Mouse (Mus musculus): Measurements from ENCODE around the gene Tunar. TPM values are rescaled to one million over a fixed set of nuclear protein-coding genes. Genes with fewer than 3 reads are reported as not detected.

Tunar gene
- polyA plus RNA-seq, 1 experiment from 2014 or later: 0.21 TPM

GRCm38 (mm10) chr12:105346861-105347260 lies 13.2 kb downstream of the Tunar start:
- Histone ChIP-seq H3K4me3 (replicated peaks) (no peak overlapping the region), H3K4me1 (replicated peaks) (no peaks in the 10 kb centered on the region), H3K9me3 (no peaks in the 10 kb centered on the region), H3K36me3 (no peaks in the 10 kb centered on the region), H3K4me2 (replicated peaks) (no peak overlapping the region), H3K27ac (no peak overlapping the region), H3K27me3 (replicated peaks) (no peaks in the 10 kb centered on the region; the same call in 1 of the 2 replicates), H3K9ac (no peak overlapping the region)
- WGBS: 49% methylated on average over 4 of the region's 4 CpGs
- ATAC-seq: no peak

DNA sequence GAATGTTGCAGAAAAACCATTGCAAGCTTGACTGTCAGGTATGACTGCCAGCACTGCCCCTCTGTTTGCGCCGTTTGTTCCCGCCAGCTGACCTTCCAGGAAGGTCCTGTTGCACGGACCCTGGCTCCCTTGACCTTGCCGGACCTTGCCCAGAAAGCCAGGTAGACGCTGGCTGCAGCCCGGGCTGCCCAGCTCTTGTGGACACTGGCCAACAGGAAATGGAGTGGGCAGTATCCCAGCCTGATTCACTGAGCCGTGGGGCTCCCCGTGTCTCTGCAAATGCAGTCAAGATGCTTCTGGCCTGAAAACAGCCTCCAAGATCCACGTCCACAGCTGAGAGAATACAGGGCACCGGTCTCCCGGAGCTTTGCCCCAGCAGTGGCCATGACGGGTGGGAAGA lies 13.6 kb downstream of the Tunar start:
- Histone ChIP-seq H3K4me1 (replicated peaks) (no peaks in the 10 kb centered on the region), H3K9me3 (no peaks in the 10 kb centered on the region), H3K36me3 (no peaks in the 10 kb centered on the region), H3K27me3 (replicated peaks) (no peaks in the 10 kb centered on the region; the same call in 1 of the 2 replicates), H3K9ac (no peak overlapping the region), H3K27ac (no peak overlapping the region), H3K4me3 (replicated peaks) (no peak overlapping the region), H3K4me2 (replicated peaks) (no peak overlapping the region)
- WGBS: 85% methylated on average over 13 of the region's 13 CpGs
- ATAC-seq: no peak

- no peak overlapping the region for H3K4me3 ChIP-seq (replicated peaks)
- H3K4me2 ChIP-seq (replicated peaks): no peak overlapping the region
- 85% methylated on average over 9 of the region's 9 CpGs for WGBS
- no peak overlapping the region for H3K9ac ChIP-seq
- no peak for ATAC-seq
- no peak overlapping the region for H3K27ac ChIP-seq
- no peaks in the 10 kb centered on the region for H3K27me3 ChIP-seq (replicated peaks)
- no peaks in the 10 kb centered on the region for H3K9me3 ChIP-seq
- H3K36me3 ChIP-seq: no peaks in the 10 kb centered on the region
- no peaks in the 10 kb centered on the region for H3K4me1 ChIP-seq (replicated peaks)
Measured at GRCm38 (mm10) chr12:105354266-105354665, 20.6 kb downstream of the Tunar start.

- no peaks in the 10 kb centered on the region for H3K36me3 ChIP-seq
- no peaks in the 10 kb centered on the region for H3K4me1 ChIP-seq (replicated peaks)
- H3K9ac ChIP-seq: no peak overlapping the region
- no peaks in the 10 kb centered on the region for H3K27me3 ChIP-seq (replicated peaks)
- no peak overlapping the region for H3K27ac ChIP-seq
- 91% methylated on average over 8 of the region's 8 CpGs for WGBS
- H3K4me2 ChIP-seq (replicated peaks): no peak overlapping the region
- H3K4me3 ChIP-seq (replicated peaks): no peak overlapping the region
- ATAC-seq: no peak
- H3K9me3 ChIP-seq: no peaks in the 10 kb centered on the region
Measured at GRCm38 (mm10) chr12:105354772-105355171, 21.1 kb downstream of the Tunar start.

DNA sequence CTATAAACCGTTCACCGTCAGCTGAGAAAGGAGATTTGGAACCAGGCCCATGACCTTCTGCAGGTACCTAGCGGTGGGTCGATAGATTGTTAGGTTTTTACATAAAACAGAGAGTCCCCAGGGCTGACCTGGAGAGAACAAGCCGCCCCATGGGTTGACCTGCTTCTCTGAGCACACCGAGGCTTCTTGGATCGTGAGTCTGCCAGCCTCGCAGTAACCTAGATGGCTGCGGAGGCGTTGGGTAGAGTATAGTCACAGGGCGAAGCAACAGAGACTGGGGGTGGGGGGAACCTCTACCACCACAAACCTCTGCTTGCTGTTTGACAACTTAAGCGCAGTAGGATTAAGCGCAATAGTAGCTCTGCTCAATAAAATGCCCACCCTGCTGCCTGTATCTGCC lies 23.1 kb downstream of the Tunar start:
- whole genome bisulfite sequencing: 71% methylated on average over 13 of the region's 13 CpGs
- ATAC-seq: no peak

GRCm38 (mm10) chr12:105363648-105364047 lies 30.0 kb downstream of the Tunar start:
- H3K36me3 ChIP-seq: no peaks in the 10 kb centered on the region
- no peak overlapping the region; the same call in 1 of the 2 replicates for H3K9ac ChIP-seq
- H3K4me1 ChIP-seq (replicated peaks): peaks cover 5% of the 10 kb centered on the region
- no peaks in the 10 kb centered on the region for H3K9me3 ChIP-seq
- ATAC-seq: no peak
- H3K4me3 ChIP-seq (replicated peaks): no peak overlapping the region
- WGBS: 44% methylated on average over 2 of the region's 2 CpGs
- H3K27me3 ChIP-seq (replicated peaks): 0 out of 2 replicates have a peak, but pooled peaks cover 2% of the 10 kb centered on the region
- H3K4me2 ChIP-seq (replicated peaks): no peak overlapping the region; the same call in 1 of the 2 replicates
- H3K27ac ChIP-seq: no peak overlapping the region

More for the DNA sequence above, 23.1 kb downstream of the Tunar start:
- Histone ChIP-seq H3K9ac (no peak overlapping the region), H3K4me2 (replicated peaks) (no peak overlapping the region), H3K36me3 (no peaks in the 10 kb centered on the region), H3K27me3 (replicated peaks) (no peaks in the 10 kb centered on the region), H3K4me3 (replicated peaks) (no peak overlapping the region), H3K9me3 (no peaks in the 10 kb centered on the region), H3K27ac (no peak overlapping the region), H3K4me1 (replicated peaks) (no peaks in the 10 kb centered on the region)

- no peak overlapping the region for H3K4me3 ChIP-seq (replicated peaks)
- H3K4me1 ChIP-seq (replicated peaks): no peaks in the 10 kb centered on the region
- 64% methylated on average over 8 of the region's 8 CpGs for WGBS
- H3K9ac ChIP-seq: no peak overlapping the region
- no peaks in the 10 kb centered on the region for H3K27me3 ChIP-seq (replicated peaks)
- no peaks in the 10 kb centered on the region for H3K36me3 ChIP-seq
- H3K4me2 ChIP-seq (replicated peaks): no peak overlapping the region
- H3K27ac ChIP-seq: no peak overlapping the region
- ATAC-seq: no peak
- H3K9me3 ChIP-seq: no peaks in the 10 kb centered on the region
Measured at GRCm38 (mm10) chr12:105374564-105374963, 40.9 kb downstream of the Tunar start.

- Histone ChIP-seq H3K27me3 (replicated peaks) (no peaks in the 10 kb centered on the region), H3K36me3 (no peaks in the 10 kb centered on the region), H3K4me3 (replicated peaks) (no peak overlapping the region), H3K27ac (no peak overlapping the region), H3K4me1 (replicated peaks) (no peaks in the 10 kb centered on the region), H3K9ac (no peak overlapping the region), H3K4me2 (replicated peaks) (no peak overlapping the region), H3K9me3 (no peaks in the 10 kb centered on the region)
- WGBS: 44% methylated on average over 12 of the region's 12 CpGs
- no peak for ATAC-seq
Measured at GRCm38 (mm10) chr12:105376976-105377375, 43.3 kb downstream of the Tunar start.

- H3K27me3 ChIP-seq (replicated peaks): no peaks in the 10 kb centered on the region
- no peak overlapping the region for H3K4me2 ChIP-seq (replicated peaks)
- H3K4me3 ChIP-seq (replicated peaks): no peak overlapping the region
- no peaks in the 10 kb centered on the region for H3K9me3 ChIP-seq
- H3K27ac ChIP-seq: no peak overlapping the region
- no peak for ATAC-seq
- WGBS: 64% methylated on average over 7 of the region's 7 CpGs
- H3K9ac ChIP-seq: no peak overlapping the region
- no peaks in the 10 kb centered on the region for H3K4me1 ChIP-seq (replicated peaks)
- no peaks in the 10 kb centered on the region for H3K36me3 ChIP-seq
Measured at GRCm38 (mm10) chr12:105382733-105383132, 49.1 kb downstream of the Tunar start.

DNA sequence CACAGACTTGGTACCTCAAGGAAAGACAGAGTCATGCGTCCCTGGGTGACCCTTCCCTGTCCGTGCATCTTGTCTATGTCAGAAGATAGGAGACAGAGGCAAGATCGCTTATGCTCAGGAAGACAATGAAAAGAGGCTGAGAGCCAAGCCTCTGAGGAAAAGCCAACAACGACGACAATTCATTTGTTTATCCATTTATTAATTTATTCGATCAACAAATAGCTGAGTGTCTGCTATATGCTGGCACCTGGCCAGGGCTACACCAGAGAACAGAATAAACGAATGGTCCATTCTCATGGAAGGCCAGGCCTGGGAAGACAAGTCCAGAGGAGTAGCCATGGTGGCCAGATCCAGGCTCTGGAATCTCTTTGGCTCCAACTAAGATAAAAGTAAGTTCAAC lies 61.0 kb downstream of the Tunar start:
- H3K9me3 ChIP-seq: no peaks in the 10 kb centered on the region
- no peak overlapping the region for H3K9ac ChIP-seq
- no peak overlapping the region for H3K4me2 ChIP-seq (replicated peaks)
- no peak overlapping the region for H3K27ac ChIP-seq
- WGBS: 55% methylated on average over 7 of the region's 7 CpGs
- ATAC-seq: no peak
- H3K36me3 ChIP-seq: no peaks in the 10 kb centered on the region
- no peaks in the 10 kb centered on the region; the same call in 1 of the 2 replicates for H3K4me1 ChIP-seq (replicated peaks)
- no peak overlapping the region for H3K4me3 ChIP-seq (replicated peaks)
- no peaks in the 10 kb centered on the region for H3K27me3 ChIP-seq (replicated peaks)

DNA sequence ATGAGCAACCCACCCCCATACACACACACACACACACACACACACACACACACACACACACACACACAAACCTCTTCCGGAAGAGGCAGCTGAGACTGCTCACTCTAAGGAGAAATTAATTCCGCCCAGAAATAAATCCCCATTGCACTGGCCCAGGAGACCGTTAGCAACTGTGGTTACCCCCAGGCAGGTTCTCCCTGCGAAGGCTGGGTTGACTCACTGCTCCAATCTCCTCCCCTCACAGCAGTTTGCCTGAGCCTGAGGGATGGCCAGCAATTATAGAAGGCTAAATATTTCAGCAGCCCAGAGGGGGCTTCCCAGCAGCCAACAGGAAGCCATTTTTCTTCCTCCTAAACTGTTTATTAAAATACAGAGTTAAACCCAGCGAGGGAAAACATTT lies 64.5 kb downstream of the Tunar start:
- Histone ChIP-seq H3K4me2 (replicated peaks) (no peak overlapping the region; the same call in 1 of the 2 replicates), H3K9me3 (no peaks in the 10 kb centered on the region), H3K36me3 (no peaks in the 10 kb centered on the region), H3K27me3 (replicated peaks) (no peaks in the 10 kb centered on the region), H3K9ac (no peak overlapping the region), H3K4me3 (replicated peaks) (no peak overlapping the region), H3K4me1 (replicated peaks) (no peaks in the 10 kb centered on the region; the same call in 1 of the 2 replicates), H3K27ac (no peak overlapping the region)
- no peak for ATAC-seq
- 24% methylated on average over 5 of the region's 5 CpGs for WGBS

DNA sequence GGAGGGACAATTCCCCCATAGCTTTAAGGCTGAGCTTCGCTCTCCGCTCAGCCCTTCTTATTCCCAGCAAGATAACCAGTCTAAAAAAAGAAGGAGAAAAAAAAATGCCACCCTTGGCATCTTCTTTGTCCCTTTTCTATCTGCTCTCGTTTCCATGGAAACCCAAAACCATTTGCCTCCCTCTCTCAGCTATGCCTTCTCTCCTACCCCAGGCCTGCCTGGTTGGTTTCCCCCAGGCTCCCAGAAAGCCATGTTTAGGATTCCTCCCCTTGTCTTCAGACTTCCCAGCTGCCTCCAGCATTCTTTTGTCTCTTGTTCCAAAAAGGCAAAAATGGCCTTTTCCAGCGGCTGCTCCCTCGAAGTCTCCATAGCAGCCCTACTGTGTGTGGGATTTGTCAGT lies 70.1 kb downstream of the Tunar start:
- ATAC-seq: no peak
- no peaks in the 10 kb centered on the region; the same call in 1 of the 2 replicates for H3K4me1 ChIP-seq (replicated peaks)

GRCm38 (mm10) chr12:105406008-105406407 lies 72.3 kb downstream of the Tunar start:
- ATAC-seq: no peak

More for the DNA sequence above, 70.1 kb downstream of the Tunar start:
- Histone ChIP-seq H3K36me3 (no peaks in the 10 kb centered on the region), H3K4me3 (replicated peaks) (no peak overlapping the region), H3K9ac (no peak overlapping the region), H3K27ac (no peak overlapping the region), H3K4me2 (replicated peaks) (no peak overlapping the region), H3K9me3 (no peaks in the 10 kb centered on the region), H3K27me3 (replicated peaks) (no peaks in the 10 kb centered on the region)
- WGBS: 81% methylated on average over 5 of the region's 5 CpGs

More at GRCm38 (mm10) chr12:105406008-105406407, 72.3 kb downstream of the Tunar start:
- Histone ChIP-seq H3K4me1 (replicated peaks) (no peaks in the 10 kb centered on the region), H3K27me3 (replicated peaks) (no peaks in the 10 kb centered on the region), H3K4me3 (replicated peaks) (no peak overlapping the region), H3K27ac (no peak overlapping the region), H3K9ac (no peak overlapping the region), H3K36me3 (no peaks in the 10 kb centered on the region), H3K4me2 (replicated peaks) (no peak overlapping the region), H3K9me3 (no peaks in the 10 kb centered on the region)
- 45% methylated on average over 6 of the region's 6 CpGs for WGBS
